Mouse (Mus musculus) skeletal muscle tissue, adult 2 months (tissue): Measurements from ENCODE around the gene Plpp3.

Experiments used
- DNase-seq: peaks from one replicate; pipeline ENCODE4 v3.0.0-alpha.2; 2012; ENCODE audit warnings: low read depth, low spot score

Plpp3 gene

GRCm38 (mm10) chr4:105218202-105218601 lies 61.1 kb downstream of the Plpp3 start:
- no peak for DNase-seq

DNA sequence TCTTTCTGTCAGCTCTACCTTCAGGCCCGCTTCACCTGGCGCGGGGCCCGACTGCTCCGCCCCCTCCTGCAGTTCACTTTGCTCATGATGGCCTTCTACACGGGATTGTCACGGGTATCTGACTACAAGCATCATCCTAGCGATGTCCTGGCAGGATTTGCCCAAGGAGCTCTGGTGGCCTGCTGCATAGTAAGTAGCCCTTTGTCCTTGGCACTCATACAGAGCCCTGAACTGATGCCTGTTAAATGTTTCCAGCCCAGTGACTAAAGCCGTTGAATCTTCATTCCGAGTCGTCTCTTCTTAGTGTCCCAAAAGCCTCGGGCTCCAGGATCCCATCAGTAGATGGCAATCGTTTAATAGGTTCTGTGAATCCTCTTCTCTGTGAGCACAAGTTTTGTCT lies 62.2 kb downstream of the Plpp3 start:
- no peak for DNase-seq

DNA sequence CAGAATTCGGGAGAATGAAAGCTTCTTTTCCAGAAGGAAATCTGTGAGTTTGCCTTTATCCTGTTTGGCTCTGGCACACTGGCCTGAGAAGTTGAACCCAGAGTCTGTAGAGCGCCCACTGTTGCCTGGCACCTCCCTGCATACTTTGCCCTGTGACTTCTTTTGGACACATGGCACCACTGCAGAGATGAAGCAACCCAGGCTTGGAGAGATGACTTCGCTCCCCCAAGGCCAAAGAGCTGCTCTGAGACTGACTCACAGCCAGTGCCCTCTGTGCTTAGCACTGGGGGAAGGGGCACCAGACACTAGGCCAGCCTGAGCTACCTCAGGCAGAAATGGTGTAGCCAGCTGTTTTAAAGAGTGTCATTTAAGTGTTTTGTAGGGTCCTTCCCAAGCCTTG lies 63.7 kb downstream of the Plpp3 start:
- DNase-seq: no peak

- DNase-seq: no peak
These were observed 64.2 kb downstream of the Plpp3 start for GRCm38 (mm10) chr4:105221256-105221840.

DNA sequence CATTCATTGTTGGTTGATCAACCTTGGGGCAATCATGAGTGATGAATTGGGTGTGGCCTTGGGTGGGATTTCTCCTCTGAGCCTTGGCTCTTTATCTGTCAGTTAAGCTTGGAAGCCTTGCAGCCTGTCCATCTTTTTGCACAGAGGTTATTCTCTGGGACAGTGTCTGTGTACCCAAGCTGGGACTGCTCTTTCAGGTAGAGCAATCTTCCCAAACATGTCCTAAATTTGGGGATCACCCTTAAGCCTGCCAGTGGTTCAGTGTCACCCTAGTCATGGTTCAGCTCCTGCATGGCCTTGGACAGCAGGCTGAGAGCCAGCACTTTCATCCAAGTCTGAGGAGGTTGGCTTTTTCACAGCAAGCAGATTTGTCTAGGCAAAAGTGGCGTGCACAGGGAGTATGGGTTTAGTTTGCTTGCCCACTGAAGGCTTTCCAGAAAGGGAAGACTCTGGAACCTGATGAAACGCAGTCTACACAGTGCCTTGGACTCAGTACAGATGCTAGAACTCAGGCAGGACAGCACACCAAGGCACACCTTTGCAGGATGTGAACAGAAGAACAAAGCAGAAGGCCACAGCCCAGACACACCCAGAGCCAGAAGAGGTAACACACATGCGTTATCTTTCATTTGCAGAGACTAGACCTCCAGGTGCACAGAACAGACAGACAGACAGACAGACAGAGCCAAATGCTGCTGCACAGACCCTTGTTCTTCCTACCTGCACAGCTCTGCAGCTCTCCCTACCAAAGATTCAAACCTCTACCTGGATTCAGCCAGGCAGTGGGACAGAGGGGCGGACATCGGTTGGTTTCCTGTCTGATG lies 66.2 kb downstream of the Plpp3 start:
- no peak for DNase-seq

- DNase-seq: no peak
These were observed 66.8 kb downstream of the Plpp3 start for GRCm38 (mm10) chr4:105223925-105224300.

GRCm38 (mm10) chr4:105225512-105225911 lies 68.4 kb downstream of the Plpp3 start:
- peak; percentile 81 for DNase-seq

DNA sequence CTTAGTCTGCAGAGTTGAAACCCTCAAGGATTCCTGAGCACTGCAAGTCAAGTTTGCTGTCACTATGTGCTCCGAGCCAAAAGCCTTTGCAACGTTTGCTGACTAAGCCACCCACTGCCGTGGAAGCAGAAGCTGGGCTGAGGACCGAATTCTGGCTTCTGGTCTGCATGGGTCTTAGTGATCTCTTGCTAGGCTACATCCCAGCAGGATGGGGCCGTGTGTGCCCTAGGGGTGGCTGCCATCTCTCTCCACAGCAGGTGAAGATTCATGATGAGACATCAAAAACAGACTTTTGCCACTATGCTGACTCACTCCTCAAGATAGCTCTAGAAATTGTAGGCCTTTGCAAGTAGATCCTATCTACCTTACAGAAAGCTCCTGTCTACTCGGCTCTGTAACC lies 69.2 kb downstream of the Plpp3 start:
- DNase-seq: no peak

DNA sequence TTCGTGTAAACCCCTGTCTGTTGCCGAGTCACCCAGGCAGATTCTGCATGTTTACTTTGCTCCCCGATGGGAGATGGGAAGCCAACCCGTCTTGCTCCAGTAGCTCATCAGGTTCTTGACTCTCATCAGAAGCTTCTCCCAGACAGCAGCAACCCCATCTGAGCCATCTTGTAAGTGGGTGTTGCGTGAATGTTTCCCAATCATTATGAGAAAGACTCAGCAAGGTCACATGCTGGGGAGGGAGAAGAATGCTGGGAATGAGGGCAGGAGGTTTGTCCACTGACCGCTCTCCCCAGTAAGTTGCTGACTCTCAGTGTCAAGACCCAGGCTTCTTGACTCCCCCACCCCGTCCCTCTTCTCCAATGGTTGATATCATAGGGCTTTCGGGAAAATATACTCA lies 73.0 kb downstream of the Plpp3 start:
- no peak for DNase-seq

- DNase-seq: no peak
These were observed 83.1 kb downstream of the Plpp3 start for GRCm38 (mm10) chr4:105240233-105240632.

DNA sequence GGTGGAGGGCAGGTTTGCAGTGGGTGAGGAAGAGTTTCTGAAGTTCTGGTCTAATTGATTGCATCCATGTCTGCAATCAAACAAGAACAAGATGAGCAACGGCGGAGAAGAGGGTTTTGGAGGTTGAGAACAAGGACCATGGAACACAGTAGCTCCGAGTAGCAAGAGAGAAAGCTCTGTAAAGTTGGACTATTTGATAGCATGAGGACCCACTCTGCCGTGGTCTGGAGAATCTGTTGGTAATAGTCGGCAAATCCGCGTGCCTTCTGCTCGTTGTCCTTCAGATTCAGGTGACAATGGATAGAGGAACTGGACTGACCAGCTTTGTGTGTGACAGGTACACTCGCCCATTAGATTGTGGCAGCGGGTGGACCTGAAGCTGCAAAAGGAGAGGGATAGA lies 87.8 kb downstream of the Plpp3 start:
- no peak for DNase-seq

DNA sequence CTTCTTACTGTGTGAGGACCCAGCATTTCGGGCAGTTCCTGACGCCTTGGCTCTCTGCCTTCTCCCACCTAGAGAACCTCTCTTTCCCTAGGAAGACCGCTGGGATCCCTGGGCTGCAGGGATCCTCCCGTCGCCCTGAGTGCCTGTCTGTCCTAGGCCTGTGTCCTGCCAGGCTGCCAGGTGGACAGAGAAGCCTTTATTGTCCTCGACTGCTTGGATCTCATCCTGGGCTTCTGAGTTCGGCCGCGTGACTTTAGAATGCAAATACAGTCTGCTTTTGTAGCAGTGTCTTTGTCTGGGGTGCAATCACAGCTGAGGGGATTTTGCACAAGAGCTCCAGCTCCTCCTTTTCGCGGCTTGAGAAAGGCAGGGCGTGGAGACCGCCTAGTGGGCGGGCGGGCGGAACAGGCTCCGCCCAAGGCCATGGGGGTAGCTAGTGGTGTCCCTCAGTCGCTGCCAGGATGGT lies 88.4 kb downstream of the Plpp3 start:
- peak; percentile 38 for DNase-seq

GRCm38 (mm10) chr4:105246331-105246730 lies 89.2 kb downstream of the Plpp3 start:
- no peak for DNase-seq

DNA sequence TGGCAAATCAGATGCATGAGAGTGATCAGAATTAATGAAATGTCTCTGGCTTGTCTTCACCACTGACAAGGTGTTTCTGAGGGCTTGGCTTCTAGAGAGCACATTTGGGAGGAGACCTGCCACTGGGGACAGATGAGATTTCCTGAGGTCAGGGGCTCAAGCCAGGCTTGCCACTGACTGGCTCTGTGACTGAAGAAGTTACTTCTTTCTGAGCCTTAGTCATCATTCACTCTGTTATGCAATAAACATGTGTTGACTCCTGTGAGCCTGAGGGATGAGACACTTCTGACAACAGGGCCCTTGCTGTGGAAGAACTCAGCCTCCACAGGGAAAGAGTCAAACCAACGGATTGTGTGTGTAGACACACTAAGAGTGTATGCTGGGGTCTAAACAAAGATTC lies 91.0 kb downstream of the Plpp3 start:
- DNase-seq: peak; percentile 69

GRCm38 (mm10) chr4:105249283-105249682 lies 92.1 kb downstream of the Plpp3 start:
- DNase-seq: no peak

GRCm38 (mm10) chr4:105250946-105251345 lies 93.8 kb downstream of the Plpp3 start:
- DNase-seq: no peak

DNA sequence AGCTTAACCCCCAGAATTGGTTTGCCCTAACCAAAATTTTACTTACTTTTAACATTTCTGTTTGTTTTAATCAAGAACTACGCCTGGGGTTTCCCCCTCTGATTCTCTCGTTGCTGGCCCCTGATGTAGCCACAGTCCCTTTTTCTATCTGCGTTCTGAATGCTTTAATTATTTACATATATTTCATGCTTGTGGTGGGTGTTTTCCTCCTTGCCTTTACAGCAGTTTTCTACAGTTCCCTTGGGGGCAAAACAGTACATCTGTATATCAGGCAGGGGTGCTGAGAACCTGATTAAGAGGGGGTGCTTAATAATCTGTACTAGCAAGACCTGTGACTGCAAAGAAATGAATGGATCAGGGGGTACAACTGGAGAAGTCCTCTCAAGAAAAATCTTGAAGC lies 94.9 kb downstream of the Plpp3 start:
- DNase-seq: no peak

- DNase-seq: no peak
These were observed 95.5 kb downstream of the Plpp3 start for GRCm38 (mm10) chr4:105252571-105253200.

DNA sequence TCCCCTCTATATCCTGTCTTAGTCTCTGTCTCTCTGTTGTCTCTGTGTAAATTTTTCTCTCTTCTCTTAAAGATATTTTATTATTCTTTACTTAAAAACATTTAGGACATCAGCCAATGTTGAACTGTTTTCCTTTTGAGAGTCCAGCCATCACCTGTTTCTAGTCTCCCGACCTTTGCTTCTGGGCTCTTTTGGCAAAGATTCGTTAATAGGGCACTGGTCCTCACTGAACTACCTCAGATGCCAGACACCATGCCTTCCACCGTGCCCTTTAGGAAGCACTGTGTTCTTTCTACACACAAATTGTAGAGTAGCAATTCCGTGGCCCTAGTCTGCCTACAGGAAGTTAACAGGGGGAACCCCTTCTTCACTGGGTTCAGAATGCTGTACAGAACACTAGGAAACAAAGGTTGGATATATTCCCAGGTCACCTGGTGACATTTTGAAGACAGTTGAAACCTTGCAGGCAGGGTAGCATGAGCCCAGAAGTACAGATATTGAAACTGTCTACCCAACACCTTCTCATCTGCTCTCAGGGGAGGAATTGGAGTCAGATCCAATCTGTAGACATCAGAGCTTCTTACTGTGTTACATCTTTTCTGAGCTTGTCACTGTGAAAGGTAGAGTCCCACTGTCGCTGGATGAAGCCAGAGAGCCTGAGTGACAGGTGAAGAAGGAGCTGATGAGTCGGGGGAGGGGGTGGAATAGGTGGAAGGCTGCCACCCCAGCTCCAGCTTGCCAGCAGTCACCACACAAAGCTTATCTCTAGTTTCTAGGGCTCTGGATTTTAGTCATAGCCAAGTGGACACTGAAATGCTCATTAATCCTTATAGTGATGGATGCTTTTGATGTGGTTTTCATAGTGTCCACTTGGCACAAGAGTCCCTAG lies 96.5 kb downstream of the Plpp3 start:
- DNase-seq: no peak

GRCm38 (mm10) chr4:105254365-105254764 lies 97.2 kb downstream of the Plpp3 start:
- DNase-seq: no peak

DNA sequence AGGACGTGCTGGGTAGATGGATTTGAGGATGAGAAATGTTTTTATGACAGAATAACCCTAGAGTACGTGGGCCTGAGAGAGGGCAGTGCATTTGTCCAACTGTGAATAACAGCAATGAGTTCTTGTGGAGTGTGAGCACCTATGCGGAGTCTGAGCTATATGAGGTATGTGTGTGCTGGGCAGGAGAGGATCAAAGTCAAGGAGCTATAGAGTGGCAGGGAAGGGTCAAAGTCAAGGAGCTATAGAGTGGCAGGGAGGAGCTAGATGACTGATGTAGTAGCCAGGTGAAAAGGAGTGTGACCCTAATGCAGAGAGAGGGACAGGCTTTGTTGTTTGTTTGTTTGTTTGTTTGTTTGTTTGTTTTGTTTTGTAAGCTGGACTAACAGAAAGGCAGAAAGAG lies 98.0 kb downstream of the Plpp3 start:
- DNase-seq: no peak
